Mouse (Mus musculus) liver, postnatal 0 days (tissue): Measurements from ENCODE around the gene 4933402D24Rik.

Experiments used
- CTCF ChIP-seq: sonication (generic); IDR thresholded peaks from 2 replicates; pipeline ENCODE4 v1.5.1; 2016; ENCODE audit warnings: antibody characterized with exemption, low read depth
- EP300 ChIP-seq: IDR thresholded peaks from 2 replicates; pipeline ENCODE4 v1.6.1; 2016; ENCODE audit warnings: antibody characterized with exemption, low read depth, mild to moderate bottlenecking

- no peak for TF ChIP-seq EP300
- TF ChIP-seq CTCF: no peak
Observed at GRCm38 (mm10) chr1:63794326-63794725, 25.3 kb upstream of the 4933402D24Rik start.
